Mouse (Mus musculus) cerebellum, adult 2 months (tissue): ENCODE results near the gene Bahcc1.

Experiments
- CTCF ChIP-seq: fragments of 200-500 bp; IDR thresholded peaks from 2 replicates; pipeline ENCODE4 v1.5.1; 2011; ENCODE audit warnings: low read depth, mild to moderate bottlenecking, control low read depth, low read length, moderate library complexity, borderline replicate concordance; ENCODE audit not compliant: insufficient read depth
- POLR2A ChIP-seq: fragments of 200-500 bp; IDR thresholded peaks from 2 replicates; pipeline ENCODE4 v1.6.1; 2011; ENCODE audit warnings: low read length, control low read depth, borderline replicate concordance; ENCODE audit not compliant: insufficient read depth

DNA sequence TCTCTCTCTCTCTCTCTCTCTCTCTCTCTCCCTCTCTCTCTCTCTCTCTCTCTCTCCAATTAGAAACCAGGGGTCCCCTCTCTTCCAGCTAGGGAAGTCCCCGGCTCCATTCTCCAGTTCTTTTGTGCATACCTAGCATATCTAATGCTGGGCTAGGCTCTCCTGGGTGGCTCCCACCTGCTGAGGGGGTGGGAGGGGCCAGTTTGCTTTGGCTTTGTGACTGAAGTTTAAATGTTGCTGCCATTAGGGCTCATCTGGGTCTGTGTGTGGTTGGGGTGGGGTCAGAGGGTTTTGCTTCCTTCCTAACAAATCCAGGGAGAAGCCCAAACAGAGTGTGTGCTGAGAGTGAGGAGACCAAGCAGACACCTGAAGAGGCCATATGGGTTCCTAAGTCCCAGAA lies 49.6 kb upstream of the Bahcc1 start:
- TF ChIP-seq CTCF = no peak
- no peak for TF ChIP-seq POLR2A
